Mouse (Mus musculus) megakaryocyte, adult 5-6 weeks (primary cell): ENCODE measurements around the gene Prkch. TPM values are rescaled to one million over a fixed set of nuclear protein-coding genes. Genes with fewer than 3 reads are reported as not detected.

ENCODE experiments used
- ATAC-seq: 2 replicates; pipeline ENCODE4 v1.8.0; 2016; ENCODE audit warnings: mild to moderate bottlenecking, inconsistent platforms; ENCODE audit not compliant: poor library complexity, severe bottlenecking
- total RNA-seq, 2 experiments: library from RNA; stranded (forward) in 1 of 2; stranded (reverse) in 1 of 2; fragments of 153-499, 151-499 nt in 1 of 2; fragments of 221-1000, 200-1000 nt in 1 of 2; gene quantifications; 2 replicates each; pipeline versions ENCODE4 v1.2.3 to v1.2.4; 2015 to 2017

Prkch gene
- total RNA-seq, 2 experiments from 2014 or later, result 14.0 to 15.5 TPM

DNA sequence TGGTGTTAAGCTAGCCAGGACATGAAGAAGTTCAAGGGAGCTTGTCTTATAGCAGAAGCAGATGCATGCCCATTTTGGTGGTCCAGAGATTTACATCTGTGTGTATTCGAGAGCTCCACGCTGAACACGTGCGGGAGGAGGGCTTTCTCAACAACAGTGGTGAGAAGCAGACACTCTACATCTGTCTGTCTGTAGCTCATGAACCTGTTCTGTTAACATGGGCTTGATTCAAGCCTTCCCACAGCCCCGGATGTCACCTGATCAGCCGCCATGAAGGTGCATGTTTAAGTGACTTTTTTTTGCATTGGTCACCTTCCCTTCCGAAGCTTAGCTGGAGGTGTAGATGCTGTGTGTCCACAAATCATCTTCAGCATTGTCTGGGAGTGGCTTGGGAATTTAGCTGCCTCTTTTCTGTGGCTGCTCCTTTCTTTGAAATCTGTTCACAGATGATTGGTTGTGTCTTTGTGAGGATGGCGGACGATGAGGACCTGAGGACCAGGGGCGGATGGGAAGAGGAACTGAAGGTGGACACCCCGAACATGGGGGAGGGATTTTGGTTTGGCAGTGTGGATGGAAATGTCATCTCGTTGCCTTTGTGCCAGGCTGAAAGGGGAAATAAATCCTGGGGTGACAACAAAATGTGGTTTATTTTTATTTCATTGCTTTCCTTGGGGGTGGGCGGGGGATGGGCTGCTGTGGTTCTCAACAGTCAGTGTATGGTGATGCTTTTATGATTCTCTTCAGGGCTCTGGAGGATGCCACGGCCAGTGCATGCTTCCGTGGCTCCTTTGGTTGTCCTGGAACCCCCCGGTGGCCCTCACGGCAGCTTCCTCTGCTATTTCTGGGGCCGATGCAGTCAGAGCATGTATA is 25.3 kb downstream of the Prkch start:
- peak; percentile 30 for ATAC-seq

DNA sequence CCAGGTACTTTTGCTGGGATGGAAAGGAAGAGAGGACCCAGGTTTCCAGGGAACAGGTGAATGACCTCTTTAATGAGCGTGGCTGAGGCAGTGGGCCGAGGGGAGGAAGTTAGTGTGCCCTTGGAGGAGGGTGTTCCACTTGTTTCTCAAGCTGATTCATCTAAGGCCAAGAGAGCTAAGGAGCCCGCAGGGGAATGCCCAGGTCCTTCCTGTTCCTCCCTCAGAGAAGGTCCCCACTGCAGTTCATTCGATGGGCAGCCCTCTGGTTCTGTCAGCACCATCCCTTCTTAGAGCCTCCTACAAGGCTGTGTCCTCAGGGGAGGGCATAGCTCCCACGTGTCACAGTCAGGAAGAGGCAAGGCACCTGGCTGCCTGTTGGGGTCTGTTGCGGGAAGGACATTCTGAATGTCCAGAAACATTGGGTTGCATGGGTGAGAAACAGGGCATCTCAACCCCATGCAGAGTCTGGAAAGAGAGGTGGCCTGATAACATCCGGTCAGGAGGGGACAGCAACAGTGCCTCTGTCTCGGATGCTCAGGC is 26.3 kb downstream of the Prkch start:
- peak; percentile 47 for ATAC-seq

DNA sequence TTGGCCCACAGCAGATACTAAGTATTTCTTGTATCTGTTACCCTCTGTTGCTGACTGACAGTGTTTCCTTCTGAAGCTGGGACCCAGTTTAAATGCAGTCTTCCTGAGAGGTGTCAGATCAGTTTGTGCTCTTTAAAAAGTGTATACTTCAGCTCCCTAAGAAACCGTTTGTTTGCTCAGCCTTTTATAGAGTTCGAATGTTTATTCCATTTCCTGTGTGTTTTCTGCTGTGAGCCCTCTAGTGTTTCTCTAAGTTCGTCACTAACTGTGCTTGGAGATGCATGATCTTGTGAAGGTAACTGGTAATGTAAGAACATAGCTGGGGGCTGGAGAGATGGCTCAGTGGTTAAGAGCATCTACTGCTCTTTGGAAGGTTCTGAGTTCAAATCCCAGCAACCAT is 27.1 kb downstream of the Prkch start:
- ATAC-seq, result no peak

DNA sequence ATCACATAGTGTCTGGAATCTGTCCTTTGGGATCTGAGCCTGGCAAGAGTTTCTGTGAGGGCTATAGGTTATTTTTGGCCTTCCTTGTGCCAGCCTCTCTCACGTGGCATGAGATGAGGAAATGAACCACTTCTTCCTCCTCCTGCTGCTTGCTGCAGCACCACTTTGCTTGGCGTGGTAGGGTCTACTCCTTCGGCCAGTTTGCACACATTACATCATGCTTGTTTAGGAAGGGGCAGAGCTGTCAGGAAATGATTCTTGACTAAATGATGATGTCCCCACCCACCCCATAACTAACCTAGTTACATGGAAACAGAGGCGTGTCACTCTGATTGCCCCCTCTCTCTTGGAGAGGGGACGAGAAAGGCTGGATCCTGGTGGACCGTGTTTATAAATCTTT is 28.6 kb downstream of the Prkch start:
- peak; percentile 68 for ATAC-seq

DNA sequence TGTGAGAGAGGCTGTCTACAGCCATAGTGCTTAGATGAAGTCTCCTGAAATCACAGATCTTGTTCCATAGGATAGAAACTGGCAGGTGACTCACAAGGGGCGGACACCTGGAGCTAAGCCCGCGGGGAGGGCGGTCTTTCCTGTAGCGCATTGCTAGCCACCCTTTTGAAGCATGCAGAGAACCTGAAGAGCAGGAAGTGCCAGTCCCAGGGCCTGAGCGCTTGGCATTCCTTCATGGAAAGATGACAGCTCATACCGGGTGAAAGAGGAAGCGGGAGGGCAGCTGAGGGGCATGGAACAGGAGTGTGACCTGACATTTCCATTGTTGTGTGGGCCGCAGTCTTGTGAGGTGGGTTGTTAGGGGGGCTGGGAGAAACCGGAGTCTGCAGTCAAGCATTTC is 33.1 kb downstream of the Prkch start:
- ATAC-seq, result no peak

DNA sequence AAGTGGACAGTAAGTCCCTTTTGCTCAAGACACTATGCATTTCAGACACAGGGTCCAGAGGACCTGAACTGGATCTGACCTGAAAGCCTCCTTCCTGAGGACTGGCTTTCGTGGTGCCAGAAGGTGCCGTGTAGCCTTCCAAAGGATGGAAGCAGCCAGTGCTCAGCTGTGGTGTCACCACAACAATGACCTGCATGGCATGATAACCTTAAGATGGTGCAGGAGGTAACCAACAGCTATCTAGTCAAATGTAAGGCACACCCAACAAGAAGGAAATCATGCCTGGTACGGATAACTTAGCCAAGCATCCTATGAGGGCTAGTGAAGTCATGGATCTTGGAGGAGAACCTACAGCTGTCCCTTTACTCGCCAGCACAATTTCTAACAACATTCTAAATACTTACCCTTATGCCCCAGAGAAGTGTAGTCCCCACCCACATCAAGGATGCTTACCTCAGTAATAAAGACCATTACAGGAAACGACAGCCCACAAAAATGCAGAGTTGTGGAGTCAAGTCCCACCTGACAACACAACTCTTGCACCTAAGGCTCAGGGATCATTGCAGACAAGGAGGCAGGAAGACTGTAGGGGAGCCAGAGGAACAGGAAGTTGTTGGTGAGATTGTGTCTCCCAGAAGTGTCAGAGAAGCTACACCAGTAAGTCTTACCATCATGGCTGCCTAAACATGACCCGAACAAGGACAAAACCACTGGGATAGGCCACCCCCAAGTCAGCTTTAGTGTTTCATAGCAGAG is 40.9 kb downstream of the Prkch start:
- peak; percentile 40; the same call in 1 of the 2 replicates for ATAC-seq

DNA sequence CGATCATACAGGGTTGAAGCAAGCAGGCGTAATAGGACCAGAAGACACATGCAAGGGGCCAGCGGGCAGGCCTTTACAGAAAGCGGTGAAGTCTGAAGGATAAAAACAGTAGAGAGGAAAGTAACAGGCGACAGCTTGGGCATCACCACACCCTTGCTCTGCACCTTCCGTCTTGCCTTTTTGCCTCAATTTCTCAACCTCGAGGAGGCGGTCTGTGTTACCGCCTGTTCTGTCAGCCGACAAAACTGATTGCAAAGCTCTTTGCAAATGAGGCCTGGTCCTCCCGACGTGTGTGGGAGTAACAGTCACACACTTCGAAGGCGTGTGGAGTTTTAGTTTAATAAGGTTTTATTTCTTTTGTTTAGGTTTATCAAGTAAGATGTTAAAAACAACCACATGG is 43.3 kb downstream of the Prkch start:
- no peak for ATAC-seq

DNA sequence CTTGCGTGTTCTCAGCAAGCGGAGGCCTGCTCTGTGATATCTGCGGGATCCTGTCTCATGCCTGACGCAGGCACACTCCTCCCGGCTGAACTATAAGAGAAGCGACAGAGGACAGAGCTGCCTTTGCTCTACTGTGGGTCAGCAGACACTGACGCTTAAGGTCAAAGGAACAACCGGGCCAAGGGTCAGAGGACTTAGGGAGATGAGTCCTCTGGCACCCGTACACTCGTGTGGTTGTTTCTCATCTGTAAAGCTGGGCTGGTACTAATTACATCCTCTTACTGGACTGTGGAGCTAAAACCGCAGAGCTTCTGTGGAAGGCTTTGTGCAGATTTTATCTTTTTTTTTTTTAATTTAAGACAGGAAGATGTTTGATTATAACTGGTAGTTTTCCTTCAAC is 46.0 kb downstream of the Prkch start:
- ATAC-seq, result no peak

DNA sequence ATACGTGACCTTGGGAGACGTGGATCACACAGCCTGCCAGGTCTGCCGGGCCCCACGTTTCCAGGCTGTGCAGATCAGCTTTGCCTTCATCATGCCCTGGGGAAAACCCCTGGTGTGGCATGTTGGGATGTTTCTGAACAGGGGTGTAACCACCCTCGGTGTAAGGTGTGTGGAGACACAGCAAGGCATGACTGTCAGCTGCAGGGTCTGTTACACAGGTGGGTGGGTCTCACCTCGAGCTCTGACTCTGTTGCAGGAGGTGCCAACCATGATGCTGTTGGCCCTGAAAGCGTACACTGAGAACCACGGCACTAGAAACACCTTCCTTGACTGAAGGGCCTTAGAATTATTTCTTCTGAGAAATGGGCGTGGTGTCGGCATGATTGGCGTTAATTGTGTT is 46.6 kb downstream of the Prkch start:
- ATAC-seq, result no peak

DNA sequence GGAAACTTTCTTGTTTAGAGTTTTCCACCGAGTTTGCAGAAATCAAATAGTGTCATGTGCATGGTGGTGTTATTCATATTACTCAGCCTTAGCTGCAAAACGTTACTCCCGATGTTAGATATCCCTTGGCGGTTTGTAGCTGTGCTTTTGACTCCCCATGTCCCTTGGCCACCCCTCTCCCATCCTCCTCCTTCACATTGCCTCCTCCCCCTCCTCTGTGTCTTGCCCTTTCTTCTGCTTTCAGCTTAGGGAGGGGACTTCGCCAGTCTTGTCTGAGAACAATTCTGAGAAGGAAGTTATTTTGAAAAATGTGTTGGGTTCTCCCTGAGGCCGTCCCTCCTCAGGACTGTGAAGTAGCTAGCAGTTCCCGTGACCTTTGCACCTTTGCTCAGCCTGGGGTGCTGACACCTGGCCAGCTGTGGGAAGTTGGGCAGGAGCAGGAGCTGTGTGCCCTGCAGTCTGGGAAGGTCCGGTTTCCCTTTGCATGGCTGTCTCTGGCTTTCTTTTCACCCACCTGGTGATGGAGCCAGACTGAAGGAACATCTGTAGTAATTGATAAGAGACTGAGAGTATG is 48.2 kb downstream of the Prkch start:
- peak; percentile 46 for ATAC-seq

DNA sequence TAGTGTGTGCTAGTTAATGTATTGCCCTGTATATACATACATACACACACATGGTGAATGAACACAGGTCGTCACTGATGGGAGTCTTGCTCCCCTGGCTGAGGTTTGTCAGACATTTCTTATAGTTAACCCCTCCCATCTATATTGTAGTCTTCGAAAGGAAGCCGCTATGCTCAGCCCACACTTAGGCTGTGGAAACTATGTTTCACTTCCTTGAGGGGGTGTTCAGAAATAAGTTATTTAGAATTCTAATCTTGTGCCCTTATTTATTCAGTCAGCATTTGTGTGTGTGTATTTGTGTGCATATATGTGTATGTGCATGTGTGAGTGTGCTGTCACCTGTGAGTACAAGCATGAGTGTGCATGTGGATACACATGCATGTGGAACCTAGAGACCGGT is 49.1 kb downstream of the Prkch start:
- peak; percentile 61 for ATAC-seq

DNA sequence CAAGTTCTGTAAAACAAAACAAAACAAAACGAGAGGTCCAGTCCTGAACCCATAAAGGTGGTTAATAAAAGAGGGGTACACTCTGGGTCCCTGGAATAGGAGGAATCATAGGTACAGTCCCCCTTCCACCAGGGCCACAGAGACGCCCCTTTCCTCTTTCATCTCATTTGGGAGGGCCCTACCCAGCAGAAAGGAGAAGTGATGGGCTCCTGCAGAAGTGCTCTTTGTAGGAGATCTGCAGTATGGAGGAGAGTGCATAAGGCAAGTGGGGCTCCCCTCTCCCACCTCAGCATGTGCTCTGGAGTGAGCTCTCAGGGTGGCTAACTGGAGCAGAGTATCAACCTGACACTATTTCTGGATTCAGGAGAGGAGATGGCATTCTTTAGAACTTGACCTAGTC is 55.0 kb downstream of the Prkch start:
- peak; percentile 59; the same call in 1 of the 2 replicates for ATAC-seq

DNA sequence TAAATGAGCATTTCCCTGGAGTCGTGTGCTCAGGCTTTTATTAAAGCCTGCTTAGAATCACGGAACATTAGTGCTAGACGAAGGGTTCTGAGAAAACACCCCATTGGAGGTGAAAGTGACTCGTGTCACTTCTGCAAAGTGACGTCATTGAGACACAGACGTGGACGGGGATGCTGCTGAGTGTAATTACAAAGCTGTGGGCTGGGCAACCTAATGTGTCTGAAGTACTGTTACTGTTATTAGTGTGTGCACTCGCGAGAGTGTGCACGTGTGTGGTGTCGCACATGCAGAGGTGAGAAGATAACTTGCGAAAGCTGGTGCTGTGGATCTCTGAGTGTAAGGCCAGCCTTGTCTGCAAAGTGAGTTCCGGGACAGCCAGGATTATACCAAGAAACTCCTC is 56.6 kb downstream of the Prkch start:
- ATAC-seq, result peak; percentile 35

DNA sequence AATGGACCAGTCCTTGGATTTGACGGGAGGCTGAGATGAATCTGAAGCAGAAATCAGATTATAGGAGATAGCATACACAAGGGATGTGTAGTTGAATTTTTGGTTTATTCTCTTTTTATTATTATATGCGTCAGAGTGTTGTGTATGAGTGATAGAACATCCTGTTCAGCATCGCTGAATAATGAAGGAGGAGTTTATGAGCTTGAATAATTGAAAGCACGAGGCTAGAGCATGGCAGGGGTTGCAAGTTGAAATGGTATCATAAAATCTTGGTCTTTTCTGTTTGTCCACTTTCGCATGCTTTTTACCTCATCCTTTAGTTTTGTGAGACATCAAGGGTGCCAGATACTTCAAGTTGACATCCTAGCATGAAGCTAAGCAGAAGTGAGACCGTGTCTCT is 60.6 kb downstream of the Prkch start:
- ATAC-seq, result no peak

DNA sequence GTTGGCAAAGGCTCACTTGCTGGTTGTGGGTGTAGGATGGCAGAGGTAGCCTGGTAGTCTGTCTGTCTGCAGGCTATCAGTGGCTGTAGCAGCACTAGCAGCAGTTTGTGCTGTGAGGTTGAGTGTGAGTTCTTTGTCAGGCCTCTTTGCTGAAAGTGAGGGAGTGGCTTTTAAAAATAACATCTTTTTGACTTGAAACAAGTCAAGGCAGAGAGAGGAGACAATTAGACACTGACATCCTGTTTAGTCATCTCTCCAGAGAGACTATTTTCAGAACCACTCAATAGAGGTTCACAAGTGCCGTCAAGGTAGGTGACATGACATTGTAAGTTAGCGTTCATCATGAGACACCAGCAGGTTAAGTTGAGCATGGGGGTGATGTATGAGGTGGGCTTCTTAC is 63.1 kb downstream of the Prkch start:
- no peak; the same call in 1 of the 2 replicates for ATAC-seq

DNA sequence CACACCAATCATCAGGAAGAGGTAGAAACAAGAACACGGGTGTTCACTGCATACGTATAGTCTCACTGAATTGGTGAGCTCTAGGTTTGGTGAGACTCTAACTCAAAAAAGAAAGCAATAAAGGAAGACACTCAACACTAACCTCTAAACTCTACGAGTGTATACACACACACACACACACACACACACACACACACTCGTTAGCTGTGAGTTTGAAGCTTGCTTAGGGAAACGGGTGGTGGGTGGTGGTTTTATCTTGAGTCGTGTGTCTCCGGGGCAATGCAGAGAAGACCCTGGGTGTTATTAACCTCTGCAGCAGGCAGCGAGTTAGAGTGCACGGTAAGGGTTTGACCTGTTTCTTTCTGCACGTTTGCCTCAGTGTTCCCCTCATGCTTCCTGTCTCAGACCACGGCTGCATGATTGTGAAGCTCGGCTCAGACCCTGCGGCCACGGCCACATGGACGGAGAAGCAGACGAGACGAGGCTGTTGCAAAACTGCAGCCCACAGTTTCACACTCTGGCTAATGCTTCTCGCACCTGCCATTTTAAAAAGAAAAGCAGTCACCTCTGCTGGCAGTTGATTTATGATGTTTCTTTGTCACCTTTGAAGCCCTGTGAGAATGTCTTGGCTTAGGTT is 72.1 kb downstream of the Prkch start:
- ATAC-seq, result peak; percentile 86

DNA sequence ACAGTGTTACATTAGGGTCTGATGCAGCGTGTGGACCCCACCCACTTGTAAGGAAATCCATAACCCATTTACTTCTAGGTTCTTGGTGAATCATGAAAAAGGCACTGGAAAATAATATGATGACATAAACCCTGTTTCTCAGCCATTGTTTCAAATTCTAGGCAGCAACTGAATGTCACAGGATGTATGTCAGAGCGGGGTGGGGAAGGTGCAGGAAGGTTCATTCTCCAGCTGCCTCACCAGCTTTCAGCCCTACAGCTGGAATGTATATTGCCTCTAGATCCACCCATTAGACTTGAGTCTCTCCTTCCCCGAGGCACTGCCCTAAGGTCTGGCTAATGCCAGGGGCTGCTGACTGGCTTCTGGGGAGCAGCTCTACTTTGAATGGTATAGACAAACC is 78.8 kb downstream of the Prkch start:
- no peak for ATAC-seq

DNA sequence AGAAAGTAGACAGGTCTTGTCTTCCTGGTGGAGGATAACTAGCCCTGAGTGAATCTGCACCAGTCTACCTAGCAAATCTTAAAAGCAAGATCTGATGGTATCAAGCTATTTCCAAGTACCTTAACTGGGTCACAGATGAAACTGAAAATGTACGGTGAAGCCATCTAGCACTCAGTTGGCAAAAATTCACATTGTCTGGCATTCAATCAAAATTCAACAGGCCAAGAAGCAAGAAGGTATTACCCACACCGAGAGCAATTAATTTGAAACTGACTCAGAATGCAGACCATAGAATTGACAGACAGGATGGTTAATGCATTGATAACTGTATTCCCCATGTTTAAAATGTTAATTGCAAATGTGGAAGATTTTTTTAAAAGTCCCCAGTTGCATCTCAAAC is 82.1 kb downstream of the Prkch start:
- no peak for ATAC-seq

DNA sequence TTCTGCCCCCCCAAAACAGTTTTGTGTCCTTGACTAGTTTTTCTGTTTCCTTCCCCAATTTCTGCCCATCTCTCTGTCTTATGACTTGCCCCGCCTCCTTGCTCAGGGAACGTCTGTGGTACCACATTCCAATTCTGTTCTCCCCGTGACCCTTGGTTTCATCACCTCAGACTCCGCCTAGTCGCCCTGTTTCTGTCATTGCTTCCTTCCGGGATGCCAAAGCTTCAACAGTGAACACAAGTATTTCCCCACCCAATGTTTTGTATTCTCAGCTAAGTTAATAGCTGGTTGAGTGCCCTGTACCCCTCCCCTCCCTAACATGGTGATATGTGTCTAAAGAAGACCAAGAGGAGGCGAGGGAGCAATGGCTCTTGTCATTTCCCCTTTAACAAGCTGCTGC is 83.0 kb downstream of the Prkch start:
- peak; percentile 74 for ATAC-seq

DNA sequence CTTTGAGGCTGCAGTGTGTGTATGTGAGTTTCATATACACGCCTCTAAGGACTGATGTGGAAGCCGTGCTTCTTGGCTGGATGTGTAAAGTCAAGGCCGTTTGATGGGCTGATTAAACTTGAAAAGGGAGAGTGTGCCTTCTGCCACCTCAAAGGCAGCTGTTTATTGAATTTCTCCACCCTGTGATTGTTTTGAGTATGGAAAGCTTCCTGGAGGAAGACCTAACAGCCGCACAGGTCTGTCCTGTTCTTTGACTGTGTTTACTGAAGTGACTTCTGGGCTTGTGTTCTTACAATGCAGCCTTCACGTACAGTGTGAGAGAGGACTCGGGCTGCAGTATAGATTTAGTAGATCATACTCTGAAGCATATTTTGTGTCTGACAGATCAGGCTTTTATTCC is 86.1 kb downstream of the Prkch start:
- no peak for ATAC-seq

DNA sequence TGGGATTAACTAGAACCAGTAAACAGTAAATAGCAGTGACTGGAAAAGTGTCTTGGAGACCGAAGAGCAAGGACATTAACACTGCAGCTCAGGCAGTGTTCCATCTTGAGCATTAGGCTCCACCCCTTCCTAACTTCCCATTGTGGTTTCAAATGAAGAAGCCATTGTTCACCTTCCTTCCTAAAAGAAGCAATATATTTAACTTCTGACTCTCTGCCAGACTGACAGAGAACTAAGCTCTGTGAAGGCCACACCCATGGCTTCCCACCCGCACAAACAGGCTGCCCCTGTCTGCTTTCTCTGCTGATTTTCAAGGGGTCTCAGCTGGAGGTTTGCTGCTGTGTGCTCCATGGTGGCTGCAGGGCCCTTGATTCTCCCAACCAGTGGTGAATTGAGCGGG is 86.9 kb downstream of the Prkch start:
- peak; percentile 71 for ATAC-seq
